Mouse (Mus musculus) stomach, postnatal 0 days (tissue): ENCODE results near the gene Hes2. TPM values are rescaled to one million over a fixed set of nuclear protein-coding genes. Genes with fewer than 3 reads are reported as not detected.

Experiments
- ATAC-seq: fragments of 200-750 bp; cut with Nextera tagmentation; 2 replicates; pipeline ENCODE4 v1.8.0; 2017; ENCODE audit not compliant: low FRiP score, low TSS enrichment
- DNase-seq: peaks from one replicate; pipeline ENCODE4 v3.0.0-alpha.2; 2016; ENCODE audit warnings: low spot score
- H3K27ac ChIP-seq: fragments of 300-500 bp; sonication (generic); replicated peaks from 2 replicates; pipeline ENCODE4 v1.5.1; 2014; ENCODE audit warnings: mild to moderate bottlenecking, control low read depth
- H3K27me3 ChIP-seq: fragments of 300-500 bp; sonication (generic); 2 replicates; pipeline ENCODE4 v1.6.1; 2014; ENCODE audit warnings: low read length; ENCODE audit not compliant: control insufficient read depth, insufficient read depth
- H3K36me3 ChIP-seq: fragments of 300-500 bp; sonication (generic); 2 replicates; pipeline ENCODE4 v1.6.1; 2014; ENCODE audit warnings: low read length, mixed read lengths; ENCODE audit not compliant: control insufficient read depth, insufficient read depth
- H3K4me1 ChIP-seq: fragments of 300-500 bp; sonication (generic); replicated peaks from 2 replicates; pipeline ENCODE4 v1.6.1; 2014; ENCODE audit warnings: antibody characterized with exemption; ENCODE audit not compliant: control insufficient read depth, insufficient read depth
- H3K4me2 ChIP-seq: fragments of 300-500 bp; sonication (generic); replicated peaks from 2 replicates; pipeline ENCODE4 v1.6.1; 2014; ENCODE audit warnings: low read depth, mild to moderate bottlenecking, control low read depth, moderate library complexity
- H3K4me3 ChIP-seq: fragments of 300-500 bp; sonication (generic); 2 replicates; pipeline ENCODE4 v1.5.1; 2014; ENCODE audit warnings: low read depth, low read length, control low read depth
- H3K9ac ChIP-seq: fragments of 300-500 bp; sonication (generic); 2 replicates; pipeline ENCODE4 v1.6.1; 2014; ENCODE audit warnings: mild to moderate bottlenecking, low read length, control low read depth, mixed read lengths
- H3K9me3 ChIP-seq: fragments of 300-500 bp; sonication (generic); 2 replicates; pipeline ENCODE4 v1.6.1; 2016; ENCODE audit warnings: low read length; ENCODE audit not compliant: control insufficient read depth
- CTCF ChIP-seq: IDR thresholded peaks from 2 replicates; pipeline ENCODE4 v1.5.1; 2016; ENCODE audit warnings: antibody characterized with exemption, low read depth, mild to moderate bottlenecking, moderate library complexity
- EP300 ChIP-seq: optimal IDR thresholded peaks from 2 replicates; pipeline ENCODE3; 2016; ENCODE audit warnings: antibody characterized with exemption
- WGBS: fragments of 180-500 bp; shearing (Covaris S2); extraction: QIAGEN DNeasy Blood & Tissue Kit; methylation state at CpG from one replicate; pipeline ENCODE4 v1.1.7; 2014; 5-methylcytosine and 5-hydroxymethylcytosine counted together
- polyA plus RNA-seq: library from polyadenylated mRNA; unstranded; fragments of >200 nt; fragmentation: Nextera tagmentation; extraction: Ambion mirVana; gene quantifications from 2 replicates; pipeline ENCODE4 v1.2.1, GENCODE M21; 2015

Hes2 gene
- polyA plus RNA-seq, 1 experiment from 2014 or later: 0.87 TPM

DNA sequence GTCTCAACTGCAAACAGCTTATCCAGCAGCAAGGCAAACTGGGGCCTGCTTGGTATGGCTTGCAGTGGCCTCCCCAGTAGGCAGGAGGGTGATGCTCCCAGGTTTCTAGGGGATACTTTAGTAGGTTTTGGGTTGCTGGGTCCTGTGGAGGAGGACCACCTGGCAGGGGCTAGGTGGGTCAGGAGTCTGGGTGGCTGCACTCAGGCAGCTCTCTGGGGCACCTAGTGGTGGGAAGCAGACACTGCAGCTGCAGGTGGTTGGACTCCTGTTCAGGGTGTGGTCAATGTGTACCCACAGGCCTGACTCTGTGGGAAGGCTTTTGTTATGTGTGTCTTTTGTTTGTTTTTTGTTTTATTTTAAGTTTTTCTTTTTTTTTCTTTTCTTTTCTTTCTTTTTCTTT, 24.2 kb upstream of the Hes2 start:
- Histone ChIP-seq H3K9ac (no peak overlapping the region), H3K36me3 (no peaks in the 10 kb centered on the region), H3K9me3 (no peaks in the 10 kb centered on the region), H3K4me1 (no peaks in the 10 kb centered on the region; the same call in 1 of the 2 replicates), H3K4me3 (no peak overlapping the region), H3K27ac (no peak overlapping the region), H3K27me3 (peaks cover 6% of the 10 kb centered on the region), H3K4me2 (no peak overlapping the region)
- no peak for ATAC-seq
- DNase-seq: peak; percentile 79
- peak; percentile 78 for TF ChIP-seq CTCF
- TF ChIP-seq EP300: no peak

- no peak overlapping the region for H3K27ac ChIP-seq
- H3K4me2 ChIP-seq: no peak overlapping the region
- peaks cover 6% of the 10 kb centered on the region; the same call in 1 of the 2 replicates for H3K27me3 ChIP-seq
- ATAC-seq: no peak
- no peak overlapping the region for H3K9ac ChIP-seq
- no peak overlapping the region for H3K4me3 ChIP-seq
- TF ChIP-seq EP300 (no peak), CTCF (no peak)
- no peak for DNase-seq
- no peaks in the 10 kb centered on the region; the same call in 1 of the 2 replicates for H3K4me1 ChIP-seq
- WGBS: 69% methylated on average over 12 of the region's 12 CpGs
- H3K36me3 ChIP-seq: no peaks in the 10 kb centered on the region
- H3K9me3 ChIP-seq: no peaks in the 10 kb centered on the region
Observed at GRCm38 (mm10) chr4:152135363-152135762, 23.3 kb upstream of the Hes2 start.

DNA sequence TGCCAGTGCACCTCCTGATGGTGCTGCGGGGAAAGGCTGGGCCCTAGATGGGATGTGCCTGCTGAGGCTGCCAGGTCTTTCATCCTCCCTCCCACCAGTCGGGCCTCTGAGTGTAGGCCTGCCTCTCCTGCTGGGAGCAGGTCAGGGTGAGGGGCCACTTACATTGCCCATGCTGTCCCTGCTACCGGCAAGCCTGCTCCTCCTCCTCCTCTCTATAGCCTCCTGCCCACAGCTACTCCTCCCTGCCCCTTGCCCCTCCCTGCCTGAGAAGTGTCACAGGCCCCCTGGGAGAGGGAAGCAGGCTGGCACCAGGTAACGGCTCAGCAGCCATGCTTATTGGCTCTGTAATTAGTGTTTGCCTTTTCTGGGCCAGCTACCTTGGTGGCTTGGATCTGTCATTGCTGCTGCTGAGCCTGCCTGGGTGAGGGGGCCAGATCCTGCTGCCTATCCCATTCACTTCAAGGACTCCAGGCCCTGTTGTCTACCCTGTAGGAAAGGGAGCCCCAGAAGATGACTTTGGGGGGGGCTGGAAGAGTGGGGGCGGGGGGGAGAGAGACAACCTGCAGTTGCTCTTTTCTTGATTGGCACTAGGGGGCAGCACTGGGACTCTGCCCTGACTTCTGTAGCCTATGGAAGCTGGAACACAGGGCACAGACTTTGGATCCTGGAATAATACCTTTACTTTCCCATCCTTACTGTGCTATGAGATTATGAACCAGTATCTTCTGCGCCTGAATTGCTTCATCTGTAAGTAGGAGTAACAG, 22.4 kb upstream of the Hes2 start:
- H3K4me3 ChIP-seq: no peak overlapping the region
- H3K9me3 ChIP-seq: no peaks in the 10 kb centered on the region
- H3K4me2 ChIP-seq: no peak overlapping the region
- H3K27ac ChIP-seq: no peak overlapping the region
- DNase-seq (peak; percentile 50), ATAC-seq (no peak)
- WGBS: 48% methylated on average over 6 of the region's 6 CpGs
- H3K4me1 ChIP-seq: no peaks in the 10 kb centered on the region; the same call in 1 of the 2 replicates
- H3K27me3 ChIP-seq: peaks cover 6% of the 10 kb centered on the region; the same call in 1 of the 2 replicates
- H3K36me3 ChIP-seq: no peaks in the 10 kb centered on the region
- H3K9ac ChIP-seq: no peak overlapping the region
- TF ChIP-seq CTCF (peak; percentile 74), EP300 (no peak)

GRCm38 (mm10) chr4:152136876-152137250, 21.8 kb upstream of the Hes2 start:
- H3K4me1 ChIP-seq: no peaks in the 10 kb centered on the region; the same call in 1 of the 2 replicates
- H3K36me3 ChIP-seq: no peaks in the 10 kb centered on the region
- no peak overlapping the region for H3K4me2 ChIP-seq
- ATAC-seq: no peak
- H3K9me3 ChIP-seq: no peaks in the 10 kb centered on the region
- H3K27ac ChIP-seq: no peak overlapping the region
- TF ChIP-seq EP300 (no peak), CTCF (no peak)
- WGBS: 92% methylated on average over 2 of the region's 2 CpGs
- H3K9ac ChIP-seq: no peak overlapping the region
- peaks cover 6% of the 10 kb centered on the region; the same call in 1 of the 2 replicates for H3K27me3 ChIP-seq
- H3K4me3 ChIP-seq: no peak overlapping the region
- DNase-seq: no peak

DNA sequence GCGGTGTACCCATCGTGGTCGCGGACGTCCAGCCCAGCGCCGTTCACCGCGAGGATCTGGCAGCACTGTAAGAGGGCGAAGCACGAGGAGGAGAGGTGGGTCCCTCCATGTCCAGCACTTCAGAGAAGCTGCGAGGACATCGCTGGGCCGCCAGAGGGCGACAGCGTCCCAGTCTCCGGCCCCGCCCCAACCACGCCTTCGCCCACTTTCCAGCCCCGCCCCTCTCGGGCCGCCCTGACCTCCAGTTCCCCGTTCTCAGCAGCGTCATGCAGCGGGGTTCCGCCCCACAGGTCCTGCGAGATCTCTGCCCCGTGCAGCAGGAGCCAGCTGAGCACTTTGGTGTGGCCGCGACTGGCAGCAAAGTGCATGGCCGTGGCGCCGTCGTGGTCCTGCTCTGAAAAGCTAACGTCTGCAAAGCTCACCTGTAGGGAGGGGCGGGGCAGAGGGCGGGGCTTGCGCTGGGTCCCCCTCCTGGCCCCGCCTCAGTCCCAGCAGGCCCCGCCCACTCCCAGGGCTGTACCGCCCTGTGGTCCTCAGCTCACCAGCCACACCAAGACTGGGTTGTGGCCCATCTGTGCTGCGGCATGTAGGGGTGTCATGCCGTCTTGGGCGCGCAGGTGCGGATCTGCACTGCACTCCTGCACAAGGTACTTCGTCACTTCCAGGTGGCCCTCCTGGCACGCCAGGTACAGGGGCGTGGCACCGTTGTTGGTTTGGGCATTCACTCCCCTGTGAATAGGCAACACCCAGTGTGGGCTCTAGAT, 20.0 kb upstream of the Hes2 start:
- WGBS: 3% methylated on average over 47 of the region's 51 CpGs
- no peaks in the 10 kb centered on the region for H3K27me3 ChIP-seq
- H3K36me3 ChIP-seq: no peaks in the 10 kb centered on the region
- no peak overlapping the region for H3K27ac ChIP-seq
- H3K4me1 ChIP-seq: no peaks in the 10 kb centered on the region; the same call in 1 of the 2 replicates
- peak overlapping the region; percentile 69 for H3K4me2 ChIP-seq
- TF ChIP-seq CTCF (peak; percentile 96), EP300 (no peak)
- DNase-seq (peak; percentile 94), ATAC-seq (peak; percentile 90)
- H3K9ac ChIP-seq: peak overlapping the region; percentile 13; the same call in 1 of the 2 replicates
- peak overlapping the region; percentile 48 for H3K4me3 ChIP-seq
- no peaks in the 10 kb centered on the region for H3K9me3 ChIP-seq

GRCm38 (mm10) chr4:152140441-152140840, 18.2 kb upstream of the Hes2 start:
- 26% methylated on average over 6 of the region's 6 CpGs for WGBS
- Histone ChIP-seq H3K4me2 (no peak overlapping the region), H3K27me3 (no peaks in the 10 kb centered on the region), H3K9ac (no peak overlapping the region), H3K9me3 (no peaks in the 10 kb centered on the region), H3K36me3 (no peaks in the 10 kb centered on the region), H3K27ac (no peak overlapping the region), H3K4me3 (no peak overlapping the region), H3K4me1 (no peaks in the 10 kb centered on the region; the same call in 1 of the 2 replicates)
- ATAC-seq (no peak), DNase-seq (peak; percentile 78)
- TF ChIP-seq CTCF (peak; percentile 84), EP300 (no peak)
